Mouse (Mus musculus) activated CD4-positive, CD25-positive, alpha-beta regulatory T cell, adult 4 months (primary cell): ENCODE data around the gene Maff. TPM values are rescaled to one million over a fixed set of nuclear protein-coding genes. Genes with fewer than 3 reads are reported as not detected.

Experiments
- ATAC-seq: one replicate; pipeline ENCODE4 v1.8.0; 2017
- polyA plus RNA-seq, 2 experiments: library from polyadenylated mRNA; unstranded; fragments of 100-300 nt; shearing (Covaris generic); gene quantifications; one replicate each; pipeline ENCODE4 v1.2.1; 2017

The Maff gene
- polyA plus RNA-seq: 1 to 10 TPM; 1.9 to 3.7 TPM

DNA sequence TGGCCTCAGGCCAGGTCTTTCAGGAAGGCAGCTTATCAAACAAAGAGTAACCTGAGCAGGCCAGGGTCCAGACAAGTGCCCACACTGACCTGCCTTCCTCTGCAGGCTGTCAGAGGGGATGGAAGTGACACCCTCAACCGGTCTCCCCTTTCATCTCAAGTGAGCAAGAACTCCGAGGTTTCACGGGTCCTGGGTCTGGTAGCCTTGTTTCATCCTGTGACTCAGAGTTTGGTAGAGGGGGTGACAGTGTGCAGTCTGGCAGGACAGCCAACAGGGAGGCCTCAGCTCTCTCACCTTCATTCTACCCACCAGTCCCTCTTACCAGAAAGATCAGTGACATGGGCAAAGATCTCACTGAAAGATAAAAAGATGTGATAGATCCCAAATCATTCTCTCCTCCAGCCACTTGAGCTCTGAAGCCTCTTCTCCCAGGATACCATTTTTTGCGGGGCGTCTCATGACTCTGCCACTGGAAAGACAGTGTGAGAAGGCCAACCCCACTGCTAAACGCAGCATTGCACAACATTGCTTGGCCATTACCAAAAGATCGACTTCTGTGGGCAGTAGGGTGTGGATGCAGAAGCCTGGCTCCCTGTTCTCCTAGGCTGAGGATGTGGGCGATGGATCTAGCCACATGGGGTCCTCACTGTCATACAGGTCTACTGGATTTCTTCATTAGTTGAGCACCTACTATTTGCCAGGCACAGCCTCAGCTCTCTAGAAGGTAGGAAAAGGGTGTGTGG is at the start of gene Maff:
Maff (plus strand) TSS at position 571 of the 743 bp plus-strand sequence.
- ATAC-seq: no peak

DNA sequence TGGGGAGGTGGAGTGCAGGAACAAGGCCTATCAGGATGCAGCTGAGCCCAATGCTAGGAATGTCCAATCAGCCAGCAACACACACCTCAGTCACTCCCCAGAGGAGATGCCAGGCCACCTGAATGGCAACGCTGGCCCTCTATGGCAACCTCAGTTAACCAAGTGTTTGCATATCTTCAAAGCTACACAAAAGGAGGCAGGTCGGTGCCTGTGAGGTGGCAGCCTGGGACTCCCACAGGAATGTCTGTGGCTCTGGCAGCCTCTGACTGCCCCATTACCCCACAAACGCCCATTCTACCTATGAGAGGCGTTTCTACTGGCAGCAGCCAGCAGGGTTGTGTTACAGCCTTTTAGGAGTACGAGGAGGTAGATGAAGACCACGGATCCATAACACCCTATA is 47.9 kb upstream of the Maff start:
- no peak for ATAC-seq

DNA sequence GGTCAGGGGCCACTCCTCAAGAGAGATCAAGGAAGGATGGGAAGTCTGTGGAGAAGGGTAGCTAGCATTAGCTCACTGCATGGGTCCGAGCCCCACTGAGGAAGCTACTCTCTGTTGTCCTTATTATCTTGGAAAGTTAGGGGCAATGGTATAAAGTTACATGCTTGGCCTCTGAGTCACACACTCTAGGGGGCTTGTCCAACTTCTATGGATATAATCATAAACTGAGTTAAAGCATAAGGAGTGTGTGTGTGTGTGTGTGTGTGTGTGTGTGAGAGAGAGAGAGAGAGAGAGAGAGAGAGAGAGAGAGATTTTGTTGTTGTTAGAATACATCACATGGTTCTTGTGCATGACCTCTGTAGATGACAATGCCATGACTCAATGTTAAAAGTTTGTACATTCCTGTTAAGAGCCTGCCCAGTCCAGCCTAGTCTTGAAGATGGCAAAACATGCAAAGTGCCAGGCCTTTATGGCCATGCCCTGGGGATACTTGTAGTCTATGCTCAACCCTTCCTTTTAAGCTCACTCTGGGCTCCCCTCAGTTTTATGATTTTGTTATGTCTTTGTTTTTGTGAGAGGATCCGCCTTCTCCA is 46.8 kb upstream of the Maff start:
- ATAC-seq: no peak

DNA sequence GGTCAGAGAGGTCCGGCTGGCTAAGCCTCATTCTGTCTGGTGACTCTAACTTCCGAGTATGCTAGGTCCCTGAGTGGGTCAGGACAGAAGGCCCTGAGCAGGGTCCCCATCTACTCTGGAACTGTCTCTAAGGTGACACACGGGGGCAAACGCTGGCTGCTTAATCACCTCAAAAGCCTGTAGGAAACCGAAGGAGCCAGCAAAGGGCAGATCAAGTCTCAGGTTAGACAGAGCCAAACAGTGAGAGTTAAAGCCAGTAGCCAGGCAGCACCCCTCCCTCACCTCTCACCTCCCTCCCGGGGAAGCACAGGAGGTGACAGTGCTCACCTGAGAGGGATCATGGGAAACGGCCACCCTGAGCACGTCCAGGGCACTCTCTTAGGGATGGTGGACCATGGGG is 42.7 kb upstream of the Maff start:
- no peak for ATAC-seq

DNA sequence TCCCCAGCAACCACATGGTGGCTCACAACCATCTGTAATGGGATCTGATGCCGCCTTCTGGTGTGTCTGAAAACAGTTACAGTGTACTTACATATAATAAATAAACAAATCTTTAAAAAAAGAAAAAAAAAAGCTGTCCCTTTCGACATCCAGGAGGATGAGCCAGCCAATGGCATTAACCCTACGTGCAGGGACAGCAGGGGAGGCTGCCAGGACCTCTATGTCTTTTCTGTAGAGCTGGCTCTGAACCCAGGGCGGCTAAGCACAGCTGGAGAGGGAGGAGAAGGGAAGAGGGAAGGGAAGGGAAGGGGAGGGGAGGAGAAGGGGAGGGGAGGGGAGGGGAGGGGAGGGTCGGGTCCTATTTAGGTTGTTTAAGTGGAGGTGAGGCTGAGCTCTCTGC is 41.6 kb upstream of the Maff start:
- ATAC-seq: no peak

DNA sequence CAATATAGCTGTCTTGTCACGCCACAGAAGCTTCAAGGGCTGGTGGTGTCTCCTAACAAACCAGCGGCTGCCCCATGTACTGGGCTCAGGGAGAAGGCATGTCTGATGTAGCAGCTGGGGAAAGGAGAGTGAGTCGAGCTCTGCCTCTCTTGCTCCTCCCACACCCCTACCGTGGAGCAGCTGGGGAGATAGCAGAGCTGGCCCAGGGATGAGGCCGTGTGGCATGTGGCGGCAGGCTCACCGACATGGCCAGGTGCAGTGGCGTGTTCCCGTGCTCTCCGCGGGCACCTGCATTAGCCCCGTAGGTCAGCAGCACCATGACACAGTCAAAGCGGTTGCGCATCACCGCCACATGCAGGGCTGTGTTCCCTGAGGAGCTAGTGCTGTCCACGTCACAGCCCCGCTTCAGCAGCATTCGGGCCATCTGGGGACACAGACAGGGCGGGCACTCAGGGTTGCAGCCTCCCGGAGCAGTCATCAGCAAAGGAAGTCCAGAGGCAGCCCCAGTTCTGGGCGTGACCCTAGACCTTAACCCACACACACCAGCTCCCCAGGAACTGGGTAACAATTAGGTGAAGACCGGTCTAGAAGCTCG is 40.3 kb upstream of the Maff start:
- ATAC-seq: no peak

DNA sequence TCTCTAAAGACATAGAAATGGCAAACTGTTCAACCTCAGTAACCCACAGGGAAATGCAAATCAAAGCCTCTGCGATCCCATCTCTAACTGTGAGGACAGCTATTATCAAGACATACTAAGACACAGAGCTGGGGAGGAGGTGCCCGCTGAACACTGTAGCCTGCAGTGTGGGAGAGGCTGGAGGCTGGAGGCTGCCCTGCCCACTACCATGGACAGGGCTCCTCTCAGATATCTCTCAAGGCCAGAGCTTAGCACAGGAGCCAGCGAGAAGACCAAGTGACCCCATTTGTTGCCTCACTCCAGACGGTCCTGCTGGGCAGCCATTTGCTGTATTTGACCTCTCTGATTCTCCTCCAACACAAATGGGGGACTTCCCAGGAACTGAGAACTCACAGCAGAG is 38.6 kb upstream of the Maff start:
- no peak for ATAC-seq

DNA sequence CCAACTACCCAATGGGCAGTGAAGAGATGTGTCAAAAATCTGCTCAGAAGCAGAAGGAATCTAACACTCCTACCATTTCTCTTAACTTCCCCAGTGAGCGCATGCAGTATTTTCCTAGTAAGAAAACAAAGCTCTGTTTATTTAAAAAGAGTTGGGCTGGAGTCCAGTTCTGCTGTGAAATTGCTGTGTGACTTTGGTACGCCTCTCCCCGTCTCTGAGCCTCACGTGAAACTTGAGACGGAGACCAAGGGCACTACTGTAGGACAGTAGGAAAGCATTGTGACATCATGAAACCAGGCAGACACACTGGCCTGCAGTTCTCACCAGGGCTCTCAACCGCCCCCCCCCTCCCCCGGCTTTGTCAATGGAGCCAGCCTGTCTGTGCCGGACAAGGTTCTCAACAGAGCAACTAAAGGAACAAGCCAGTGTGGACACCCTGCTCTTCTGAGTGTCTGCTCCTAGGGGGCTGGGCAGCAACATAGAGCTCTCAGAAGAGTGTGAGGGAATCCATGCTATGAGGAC is 32.5 kb upstream of the Maff start:
- ATAC-seq: no peak

DNA sequence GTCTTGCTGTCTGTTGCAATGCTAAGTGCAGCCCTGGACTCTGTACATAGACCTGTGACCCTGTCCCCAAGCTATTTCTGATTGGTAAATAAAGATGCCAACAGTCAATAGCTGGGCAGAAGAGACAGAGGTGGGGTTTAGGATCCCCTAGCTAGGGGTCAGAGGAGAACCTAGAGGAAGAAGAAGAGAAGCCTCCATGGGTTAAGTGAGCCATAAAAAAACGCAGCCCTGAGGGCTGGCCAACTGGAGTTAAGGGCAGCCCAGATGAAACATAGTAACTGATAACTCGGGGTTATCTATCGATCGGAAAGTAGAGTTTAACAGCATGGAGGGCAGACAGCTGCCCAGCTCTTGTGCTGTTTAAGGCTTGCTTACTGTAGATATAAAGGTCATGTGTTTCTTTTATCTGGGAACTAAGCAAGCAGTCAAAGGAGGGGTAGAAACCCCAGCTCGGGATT is 24.7 kb upstream of the Maff start:
- no peak for ATAC-seq

DNA sequence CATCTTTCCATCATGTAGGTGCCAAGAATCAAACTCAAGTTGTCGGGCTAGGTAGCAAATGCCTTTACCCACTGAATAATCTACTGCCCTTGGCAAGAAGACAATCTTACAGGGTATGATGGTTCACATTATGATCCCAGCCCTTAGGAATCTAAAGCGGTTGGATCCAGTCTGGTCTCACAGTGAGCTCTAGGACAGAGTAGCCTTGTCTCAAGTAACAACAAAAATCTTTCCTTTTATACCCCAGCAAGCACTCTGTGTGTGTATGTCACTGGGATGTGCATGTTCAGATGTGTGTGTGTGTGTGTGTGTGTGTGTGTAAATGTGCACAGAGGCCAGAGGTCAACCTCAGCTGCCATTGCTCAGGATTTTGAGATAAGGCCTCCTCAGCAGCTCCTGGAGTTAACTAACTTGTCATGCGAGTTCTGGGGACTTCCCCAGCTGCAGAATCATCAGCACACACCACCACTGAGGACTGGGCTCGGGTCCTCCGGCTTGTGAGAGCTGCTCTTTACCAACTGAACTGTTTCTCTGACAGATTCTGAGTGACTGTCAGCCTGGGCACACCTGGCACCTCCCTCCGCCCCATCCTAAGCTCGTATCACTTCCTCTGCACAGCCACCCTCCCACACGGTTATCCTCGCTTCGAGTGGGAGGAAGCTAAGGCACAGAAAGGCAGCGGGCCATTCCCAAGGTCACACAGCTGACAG is 24.0 kb upstream of the Maff start:
- peak; percentile 53 for ATAC-seq

DNA sequence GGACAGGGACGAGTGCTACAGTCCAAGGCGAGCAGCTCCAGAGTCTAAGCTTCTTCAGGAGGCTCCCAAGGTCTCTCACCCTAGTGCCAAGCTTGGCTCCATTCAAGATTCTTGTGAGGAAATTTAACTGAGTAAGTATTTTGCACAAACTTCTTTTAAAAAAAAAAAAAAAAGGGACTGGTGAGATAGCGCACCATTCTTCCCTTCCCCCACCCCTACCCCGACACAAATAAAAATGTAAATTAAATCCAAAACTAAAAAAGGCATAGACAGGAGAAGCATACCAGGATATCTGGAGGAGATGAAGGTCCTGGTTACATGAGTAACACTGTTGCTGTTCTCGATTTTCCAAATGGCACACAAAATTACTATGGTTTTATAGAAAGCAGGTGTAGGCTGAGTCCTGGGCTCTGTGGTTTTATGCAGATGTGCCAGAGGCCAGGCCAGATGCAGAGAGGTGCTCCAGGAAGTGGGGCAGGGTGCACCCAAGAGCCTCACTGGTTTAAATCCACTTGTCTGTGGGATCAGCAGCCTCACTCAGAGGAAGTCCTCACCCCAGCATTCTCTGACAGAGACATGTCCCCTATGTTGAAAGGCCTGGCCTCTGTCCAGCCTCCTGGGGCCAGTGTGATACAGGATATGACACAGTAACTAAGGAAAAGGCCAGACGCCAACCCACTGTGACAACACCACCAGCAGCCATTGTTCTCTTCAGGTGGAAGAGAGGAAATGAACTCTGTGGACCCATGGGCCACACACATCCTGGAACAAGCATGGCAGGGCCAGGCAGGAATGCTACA is 23.2 kb upstream of the Maff start:
- ATAC-seq: peak; percentile 54

DNA sequence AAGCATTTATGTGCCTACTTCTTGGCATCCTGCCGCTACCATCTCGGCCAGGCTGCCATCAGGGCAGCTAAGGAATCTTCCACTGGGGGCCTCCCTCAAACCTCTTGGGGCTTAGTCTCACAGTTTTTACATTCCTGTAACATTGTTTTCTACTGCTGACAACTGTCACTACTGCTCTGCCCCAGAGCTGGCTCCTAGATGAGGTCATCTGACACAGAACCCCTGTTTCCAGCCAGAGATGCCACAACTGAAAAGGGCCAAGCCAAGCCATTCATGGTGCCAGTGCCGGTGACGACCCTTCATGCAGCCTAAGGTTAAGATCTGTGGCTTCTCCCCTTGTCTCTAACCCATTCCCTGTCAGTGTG is 22.6 kb upstream of the Maff start:
- no peak for ATAC-seq

DNA sequence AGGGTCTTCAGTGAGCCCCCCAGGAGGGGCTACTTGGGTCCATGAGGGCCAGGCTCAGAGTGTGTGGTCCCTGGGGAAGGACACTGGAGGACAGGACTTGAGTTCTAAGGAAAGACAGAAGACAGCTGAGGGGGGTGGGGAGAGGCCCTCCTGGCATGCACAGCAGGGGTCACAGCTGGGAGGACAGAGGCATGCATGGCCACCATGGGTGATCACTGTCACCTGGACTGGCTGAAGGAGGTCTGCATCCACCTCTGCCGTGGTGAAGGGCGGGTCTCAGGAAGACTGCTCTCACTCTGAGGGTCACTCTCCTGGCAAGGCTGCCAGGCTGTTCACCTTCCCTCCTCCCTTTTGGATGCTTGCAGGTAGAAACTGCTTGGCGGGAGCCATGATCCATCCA is 22.0 kb upstream of the Maff start:
- ATAC-seq: no peak

DNA sequence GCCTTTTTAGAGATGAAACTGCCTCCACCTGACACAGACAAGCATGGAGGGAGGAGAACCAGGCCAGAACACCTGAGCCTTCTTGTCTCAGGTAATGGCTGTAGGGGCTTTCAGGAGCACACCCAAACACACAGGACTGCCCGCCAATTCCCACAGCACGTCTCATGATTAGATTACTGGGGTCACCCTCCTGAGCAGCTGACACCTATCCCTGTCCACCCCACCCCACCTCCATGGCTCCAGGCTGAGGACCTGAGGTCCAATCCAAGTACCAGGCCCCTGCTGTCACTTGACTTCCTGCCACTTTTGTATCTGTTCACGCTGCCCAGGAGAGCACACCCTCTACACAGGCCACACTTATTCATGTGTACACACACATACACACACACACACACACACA is 20.7 kb upstream of the Maff start:
- no peak for ATAC-seq

DNA sequence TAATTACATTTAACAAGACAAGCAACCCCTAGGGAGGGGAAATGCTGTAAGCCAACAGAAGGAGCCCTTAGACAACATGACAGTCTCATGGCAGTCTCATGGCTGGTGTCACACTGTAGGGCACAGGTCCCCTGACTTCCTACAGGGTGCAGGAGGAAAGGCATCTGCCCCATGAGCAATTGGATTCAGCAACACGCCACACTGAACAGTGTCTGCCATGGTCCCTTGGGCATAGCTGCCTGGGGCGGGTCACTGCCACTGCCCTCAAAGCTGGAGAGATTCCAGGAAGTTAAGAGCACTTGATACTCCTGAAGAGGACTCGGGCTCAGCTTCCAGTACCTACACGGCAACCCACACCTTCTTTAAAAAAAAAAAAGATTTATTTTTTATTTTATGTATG is 20.2 kb upstream of the Maff start:
- ATAC-seq: no peak

DNA sequence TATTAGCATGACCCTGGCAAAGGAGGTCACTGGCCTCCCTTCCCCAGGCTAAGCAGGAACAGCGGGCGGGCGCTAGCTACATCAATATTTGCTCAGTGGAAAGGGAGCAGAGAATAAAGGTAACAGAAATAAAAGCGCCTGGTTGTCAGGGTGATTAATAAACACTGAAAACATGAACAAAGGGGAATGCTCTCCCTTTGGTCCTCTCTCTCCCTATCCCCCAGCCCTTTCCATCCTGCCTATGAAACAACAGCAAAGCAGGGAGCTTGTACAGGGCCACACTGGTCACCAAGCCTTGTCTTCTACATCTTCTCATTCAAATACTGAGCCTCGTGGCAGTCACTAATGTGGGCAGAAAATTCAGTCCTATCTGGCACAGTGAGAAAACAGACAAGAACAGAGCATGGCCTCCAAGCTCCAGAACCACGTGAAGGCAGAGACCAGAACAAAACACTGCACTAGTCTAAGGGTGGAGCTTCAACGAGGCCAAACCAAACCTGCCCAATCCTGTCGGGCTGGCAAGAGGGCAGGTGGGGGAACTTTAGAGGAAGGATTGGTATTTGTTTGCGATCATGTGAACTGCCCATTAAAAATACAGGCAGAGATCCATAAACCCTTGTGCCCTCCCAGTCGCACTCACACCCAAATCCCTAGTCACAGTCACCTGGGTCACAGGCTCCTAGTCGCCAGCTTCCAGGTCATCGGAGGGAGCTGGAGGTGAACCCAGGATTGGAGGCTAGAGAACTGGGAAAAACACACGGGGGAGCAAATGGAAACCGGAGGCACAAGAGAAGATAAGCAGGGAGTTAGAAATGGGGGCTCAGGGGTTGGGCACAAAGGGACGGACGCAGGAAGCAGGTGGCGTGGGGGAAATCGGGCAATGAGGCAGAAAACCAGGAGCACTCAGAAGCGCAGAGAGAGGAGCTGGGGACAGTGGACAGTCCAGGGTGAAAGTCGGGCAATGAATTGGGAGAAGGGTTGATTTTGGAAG is 19.2 kb upstream of the Maff start:
- ATAC-seq: no peak

DNA sequence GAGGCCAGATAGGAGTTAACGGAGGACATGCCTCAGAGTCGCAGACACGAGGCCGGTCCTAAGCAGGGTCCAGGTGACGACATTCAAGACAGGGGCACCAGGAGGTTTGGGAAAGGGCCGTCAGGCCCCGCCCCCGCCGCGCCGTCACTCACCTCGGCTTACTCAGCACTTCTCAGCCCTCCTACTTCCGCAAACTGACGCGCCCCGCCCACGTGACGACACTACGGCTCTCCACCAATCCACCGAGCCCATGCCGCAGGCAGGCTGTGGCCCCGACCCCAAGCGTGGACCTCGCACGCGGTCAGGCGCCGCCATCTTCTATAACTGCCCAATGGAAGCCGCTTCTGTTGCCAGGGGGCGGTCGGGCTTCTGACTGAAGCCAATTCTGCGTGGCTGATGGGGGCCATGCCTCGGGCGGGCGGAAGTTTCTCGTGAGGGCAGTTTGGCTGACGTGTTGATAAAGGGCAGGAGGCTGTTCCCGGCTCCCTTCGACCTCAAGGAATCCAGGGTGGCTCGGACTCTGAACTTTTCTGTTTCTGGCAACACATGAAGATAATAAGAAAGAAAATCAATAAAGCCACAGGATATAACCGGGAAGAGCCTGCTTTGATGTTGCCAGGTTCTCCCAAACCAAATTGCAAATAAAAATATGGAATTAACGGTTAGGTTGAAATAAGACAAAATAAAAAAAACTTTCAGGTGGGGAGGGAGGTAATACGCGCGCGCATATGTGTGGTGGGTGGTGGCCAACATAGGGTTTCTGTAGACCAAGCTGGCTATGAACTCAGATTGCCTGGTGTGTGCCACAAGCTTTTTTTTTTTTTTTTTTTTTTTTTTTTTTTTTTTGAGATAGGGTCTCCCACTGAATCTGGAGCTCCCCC is 18.1 kb upstream of the Maff start, which contains the start of gene Pla2g6:
Pla2g6 (minus strand) TSS at position 333 of the 881 bp plus-strand sequence.
- ATAC-seq: peak; percentile 80

DNA sequence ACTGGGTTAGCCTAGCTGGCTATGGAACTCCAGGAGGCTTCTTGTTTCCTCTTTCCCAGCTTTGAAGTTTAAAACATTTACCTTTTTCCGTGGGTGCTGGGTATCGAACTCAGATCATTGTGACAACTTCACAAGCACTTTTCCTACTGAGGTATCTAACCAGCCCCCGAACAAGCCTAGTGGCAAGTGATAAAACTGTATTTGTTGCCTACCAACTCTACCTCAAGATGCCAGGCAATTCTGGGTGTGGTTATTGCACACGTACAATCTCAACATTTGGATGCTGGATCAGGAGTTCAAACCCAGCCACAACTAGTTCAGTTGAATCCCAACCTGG is 17.5 kb upstream of the Maff start:
- ATAC-seq: no peak

DNA sequence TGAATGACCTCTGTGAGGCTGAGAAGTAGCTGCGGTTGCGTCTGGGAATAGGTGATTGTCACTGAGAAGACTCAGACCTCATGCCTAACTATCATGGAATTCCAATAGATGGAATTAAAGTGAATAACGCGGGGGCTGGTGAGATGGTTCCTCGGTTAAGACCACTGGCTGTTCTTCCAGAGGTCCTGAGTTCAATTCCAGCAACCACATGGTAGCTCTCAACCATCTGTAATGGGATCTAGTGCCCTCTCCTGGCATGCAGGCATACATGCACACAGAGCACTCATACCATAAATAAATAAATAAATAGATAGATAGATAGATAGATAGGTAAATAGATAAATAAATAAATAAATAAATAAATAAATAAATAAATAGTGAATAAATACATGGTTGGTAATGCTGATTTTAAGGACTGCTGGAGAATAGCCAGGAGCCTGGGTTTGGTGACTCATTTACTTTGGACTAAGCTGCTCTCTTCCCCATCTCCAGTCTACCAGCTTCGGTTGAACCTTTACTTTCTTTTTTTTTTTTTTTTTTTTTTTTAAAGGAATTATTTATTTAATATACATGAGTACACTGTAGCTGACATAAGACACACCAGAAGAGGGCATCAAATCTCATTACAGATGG is 17.0 kb upstream of the Maff start:
- ATAC-seq: no peak

DNA sequence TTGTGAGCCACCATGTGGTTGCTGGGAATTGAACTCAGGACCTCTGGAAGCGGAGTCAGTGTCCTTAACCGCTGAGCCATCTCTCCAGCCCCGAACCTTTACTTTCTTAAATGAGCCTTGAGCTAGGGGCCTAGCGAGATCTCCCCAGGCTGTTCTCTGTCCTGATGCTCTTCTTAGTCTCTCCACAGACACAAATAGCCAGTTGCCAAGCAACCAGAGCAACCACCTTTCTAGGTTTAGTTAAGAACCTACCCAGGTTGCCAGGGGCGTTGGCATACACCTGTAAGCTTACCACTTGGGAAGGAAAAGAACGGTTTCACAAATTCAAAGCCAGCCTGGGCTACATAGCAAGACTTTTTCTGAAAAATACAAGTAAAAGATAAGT is 16.4 kb upstream of the Maff start:
- ATAC-seq: no peak
